Mouse (Mus musculus): ENCODE results near the gene Hsd17b11. TPM values are rescaled to one million over a fixed set of nuclear protein-coding genes. Genes with fewer than 3 reads are reported as not detected.
A peak's percentile ranks its signal among the peaks of the same experiment; 100 is the strongest.

Hsd17b11 gene
- polyA plus RNA-seq (2015; fragmentation: Nextera tagmentation; extraction: Ambion mirVana), result 3.2 and 3.6 TPM in 2 replicates

- 1% methylated on average over 31 of the region's 31 CpGs for WGBS (ENCODE audit: insufficient replicate concordance)
- H3K9ac ChIP-seq (ENCODE audit: low read depth, low read length), result peak within 1 kb of the TSS; percentile 53
- peak; percentile 92 for ATAC-seq (ENCODE audit: low read depth)
- H3K36me3 ChIP-seq (ENCODE audit: control insufficient read depth, insufficient read depth), result no peaks in the 10 kb centered on the region; the same call in 1 of the 2 replicates
- peaks cover 13% of the 10 kb centered on the region for H3K4me1 ChIP-seq (ENCODE audit: control insufficient read depth, low read depth, low read length)
- H3K9me3 ChIP-seq (replicated peaks; ENCODE audit: control insufficient read depth, low read length), result no peaks in the 10 kb centered on the region
- H3K27ac ChIP-seq (ENCODE audit: low read length), result peak within 1 kb of the TSS; percentile 83
- peak within 1 kb of the TSS; percentile 61 for H3K4me2 ChIP-seq (ENCODE audit: low read depth, low read length)
- peak within 1 kb of the TSS; percentile 64 for H3K4me3 ChIP-seq (ENCODE audit: low read depth, low read length)
- H3K27me3 ChIP-seq (ENCODE audit: control insufficient read depth, insufficient read depth, low read depth, low read length), result no peaks in the 10 kb centered on the region
Observed at GRCm38 (mm10) chr5:104021597-104022378, at the start of gene Hsd17b11. Gene Hsd17b11, minus strand, starts transcription at chr5:104021919.

- no peaks in the 10 kb centered on the region; the same call in 1 of the 2 replicates for H3K4me1 ChIP-seq (ENCODE audit: control insufficient read depth, low read depth, low read length)
- H3K4me2 ChIP-seq (ENCODE audit: low read depth, low read length), result no peak overlapping the region
- H3K36me3 ChIP-seq (ENCODE audit: control insufficient read depth, insufficient read depth), result no peaks in the 10 kb centered on the region
- H3K9ac ChIP-seq (ENCODE audit: low read depth, low read length), result no peak overlapping the region
- 40% methylated on average over 4 of the region's 4 CpGs for WGBS (ENCODE audit: insufficient replicate concordance)
- peaks cover 8% of the 10 kb centered on the region for H3K27me3 ChIP-seq (ENCODE audit: control insufficient read depth, insufficient read depth, low read depth, low read length)
- H3K4me3 ChIP-seq (ENCODE audit: low read depth, low read length), result no peak overlapping the region
- H3K27ac ChIP-seq (ENCODE audit: low read length), result no peak overlapping the region
- ATAC-seq (ENCODE audit: low read depth), result peak; percentile 19; the same call in 1 of the 2 replicates
- no peaks in the 10 kb centered on the region for H3K9me3 ChIP-seq (replicated peaks; ENCODE audit: control insufficient read depth, low read length)
Observed at GRCm38 (mm10) chr5:104071048-104071447, 49.3 kb upstream of the Hsd17b11 start.

GRCm38 (mm10) chr5:104068751-104069150 is 47.0 kb upstream of the Hsd17b11 start:
- Histone ChIP-seq H3K36me3 (ENCODE audit: control insufficient read depth, insufficient read depth) (peaks cover 9% of the 10 kb centered on the region), H3K4me3 (ENCODE audit: low read depth, low read length) (no peak overlapping the region), H3K4me1 (ENCODE audit: control insufficient read depth, low read depth, low read length) (peaks cover under 1% of the 10 kb centered on the region), H3K27ac (ENCODE audit: low read length) (no peak overlapping the region), H3K27me3 (ENCODE audit: control insufficient read depth, insufficient read depth, low read depth, low read length) (no peaks in the 10 kb centered on the region), H3K4me2 (ENCODE audit: low read depth, low read length) (no peak overlapping the region), H3K9ac (ENCODE audit: low read depth, low read length) (no peak overlapping the region), H3K9me3 (replicated peaks; ENCODE audit: control insufficient read depth, low read length) (no peaks in the 10 kb centered on the region)
- no peak for ATAC-seq (ENCODE audit: low read depth)
- 79% methylated on average over 7 of the region's 7 CpGs for WGBS (ENCODE audit: insufficient replicate concordance)

GRCm38 (mm10) chr5:104062773-104063551 is 41.2 kb upstream of the Hsd17b11 start:
- WGBS (ENCODE audit: insufficient replicate concordance), result 45% methylated on average over 11 of the region's 11 CpGs
- Histone ChIP-seq H3K36me3 (ENCODE audit: control insufficient read depth, insufficient read depth) (peaks cover 30% of the 10 kb centered on the region), H3K9me3 (replicated peaks; ENCODE audit: control insufficient read depth, low read length) (no peaks in the 10 kb centered on the region), H3K4me1 (ENCODE audit: control insufficient read depth, low read depth, low read length) (peaks cover 24% of the 10 kb centered on the region), H3K4me3 (ENCODE audit: low read depth, low read length) (peak overlapping the region; percentile 29), H3K4me2 (ENCODE audit: low read depth, low read length) (peak overlapping the region; percentile 62), H3K9ac (ENCODE audit: low read depth, low read length) (peak overlapping the region; percentile 58), H3K27ac (ENCODE audit: low read length) (peak overlapping the region; percentile 87), H3K27me3 (ENCODE audit: control insufficient read depth, insufficient read depth, low read depth, low read length) (no peaks in the 10 kb centered on the region)
- ATAC-seq (ENCODE audit: low read depth), result peak; percentile 100

- H3K27me3 ChIP-seq (ENCODE audit: control insufficient read depth, insufficient read depth, low read depth, low read length), result no peaks in the 10 kb centered on the region
- peaks cover 25% of the 10 kb centered on the region for H3K4me1 ChIP-seq (ENCODE audit: control insufficient read depth, low read depth, low read length)
- H3K9me3 ChIP-seq (replicated peaks; ENCODE audit: control insufficient read depth, low read length), result no peaks in the 10 kb centered on the region
- peak overlapping the region; percentile 30 for H3K9ac ChIP-seq (ENCODE audit: low read depth, low read length)
- ATAC-seq (ENCODE audit: low read depth), result peak; percentile 54; the same call in 1 of the 2 replicates
- peak overlapping the region; percentile 6 for H3K4me3 ChIP-seq (ENCODE audit: low read depth, low read length)
- H3K36me3 ChIP-seq (ENCODE audit: control insufficient read depth, insufficient read depth), result peaks cover 31% of the 10 kb centered on the region
- 73% methylated on average over 13 of the region's 13 CpGs for WGBS (ENCODE audit: insufficient replicate concordance)
- peak overlapping the region; percentile 62 for H3K4me2 ChIP-seq (ENCODE audit: low read depth, low read length)
- peak overlapping the region; percentile 87 for H3K27ac ChIP-seq (ENCODE audit: low read length)
Observed at GRCm38 (mm10) chr5:104061936-104062772, 40.4 kb upstream of the Hsd17b11 start.

GRCm38 (mm10) chr5:104060429-104060828 is 38.7 kb upstream of the Hsd17b11 start:
- H3K36me3 ChIP-seq (ENCODE audit: control insufficient read depth, insufficient read depth), result peaks cover 31% of the 10 kb centered on the region
- H3K27ac ChIP-seq (ENCODE audit: low read length), result 0 out of 2 replicates have a peak overlapping the region, but pooled peaks have one; percentile 2
- H3K9me3 ChIP-seq (replicated peaks; ENCODE audit: control insufficient read depth, low read length), result no peaks in the 10 kb centered on the region
- H3K27me3 ChIP-seq (ENCODE audit: control insufficient read depth, insufficient read depth, low read depth, low read length), result no peaks in the 10 kb centered on the region
- H3K4me2 ChIP-seq (ENCODE audit: low read depth, low read length), result no peak overlapping the region
- no peak overlapping the region for H3K4me3 ChIP-seq (ENCODE audit: low read depth, low read length)
- ATAC-seq (ENCODE audit: low read depth), result no peak
- no peak overlapping the region for H3K9ac ChIP-seq (ENCODE audit: low read depth, low read length)
- WGBS (ENCODE audit: insufficient replicate concordance), result 84% methylated on average over 5 of the region's 5 CpGs
- peaks cover 41% of the 10 kb centered on the region for H3K4me1 ChIP-seq (ENCODE audit: control insufficient read depth, low read depth, low read length)

GRCm38 (mm10) chr5:104059628-104060027 is 37.9 kb upstream of the Hsd17b11 start:
- H3K36me3 ChIP-seq (ENCODE audit: control insufficient read depth, insufficient read depth), result peaks cover 26% of the 10 kb centered on the region
- H3K9me3 ChIP-seq (replicated peaks; ENCODE audit: control insufficient read depth, low read length), result no peaks in the 10 kb centered on the region
- no peaks in the 10 kb centered on the region for H3K27me3 ChIP-seq (ENCODE audit: control insufficient read depth, insufficient read depth, low read depth, low read length)
- no peak overlapping the region for H3K4me2 ChIP-seq (ENCODE audit: low read depth, low read length)
- H3K27ac ChIP-seq (ENCODE audit: low read length), result no peak overlapping the region
- H3K4me3 ChIP-seq (ENCODE audit: low read depth, low read length), result no peak overlapping the region
- ATAC-seq (ENCODE audit: low read depth), result no peak
- H3K9ac ChIP-seq (ENCODE audit: low read depth, low read length), result no peak overlapping the region
- peaks cover 48% of the 10 kb centered on the region for H3K4me1 ChIP-seq (ENCODE audit: control insufficient read depth, low read depth, low read length)
- 86% methylated on average over 9 of the region's 9 CpGs for WGBS (ENCODE audit: insufficient replicate concordance)

GRCm38 (mm10) chr5:104058021-104058420 is 36.3 kb upstream of the Hsd17b11 start:
- Histone ChIP-seq H3K27me3 (ENCODE audit: control insufficient read depth, insufficient read depth, low read depth, low read length) (no peaks in the 10 kb centered on the region), H3K4me1 (ENCODE audit: control insufficient read depth, low read depth, low read length) (peaks cover 51% of the 10 kb centered on the region)
- 60% methylated on average over 15 of the region's 15 CpGs for WGBS (ENCODE audit: insufficient replicate concordance)

More at GRCm38 (mm10) chr5:104058021-104058420, 36.3 kb upstream of the Hsd17b11 start:
- Histone ChIP-seq H3K9me3 (replicated peaks; ENCODE audit: control insufficient read depth, low read length) (no peaks in the 10 kb centered on the region), H3K4me2 (ENCODE audit: low read depth, low read length) (no peak overlapping the region), H3K36me3 (ENCODE audit: control insufficient read depth, insufficient read depth) (peaks cover 19% of the 10 kb centered on the region), H3K9ac (ENCODE audit: low read depth, low read length) (no peak overlapping the region), H3K4me3 (ENCODE audit: low read depth, low read length) (no peak overlapping the region), H3K27ac (ENCODE audit: low read length) (no peak overlapping the region)
- no peak for ATAC-seq (ENCODE audit: low read depth)
